Mouse (Mus musculus) midbrain, embryonic 11.5 days (tissue): ENCODE data around the gene Kitl. TPM values are rescaled to one million over a fixed set of nuclear protein-coding genes. Genes with fewer than 3 reads are reported as not detected.

ENCODE experiments used
- ATAC-seq: fragments of 200-750 bp; cut with Nextera tagmentation; 2 replicates; pipeline ENCODE4 v1.8.0; 2017; ENCODE audit warnings: moderate TSS enrichment, moderate library complexity; ENCODE audit not compliant: low FRiP score
- DNase-seq: peaks from one replicate; pipeline ENCODE4 v3.0.0; 2015; ENCODE audit warnings: low spot score; ENCODE audit errors: missing footprints
- H3K27ac ChIP-seq: fragments of 300-500 bp; sonication (generic); 2 replicates; pipeline ENCODE4 v1.5.1; 2014; ENCODE audit warnings: low read depth, low read length
- H3K27me3 ChIP-seq: fragments of 300-500 bp; sonication (generic); 2 replicates; pipeline ENCODE4 v1.6.1; 2014; ENCODE audit warnings: mild to moderate bottlenecking, low read length, moderate library complexity, mixed read lengths; ENCODE audit not compliant: control insufficient read depth, insufficient read depth
- H3K36me3 ChIP-seq: fragments of 300-500 bp; sonication (generic); 2 replicates; pipeline ENCODE4 v1.6.1; 2014; ENCODE audit warnings: mild to moderate bottlenecking, low read length, moderate library complexity, mixed read lengths; ENCODE audit not compliant: control insufficient read depth, insufficient read depth
- H3K4me1 ChIP-seq: fragments of 300-500 bp; sonication (generic); 2 replicates; pipeline ENCODE4 v1.6.1; 2014; ENCODE audit warnings: low read length; ENCODE audit not compliant: control insufficient read depth, insufficient read depth
- H3K4me2 ChIP-seq: fragments of 300-500 bp; sonication (generic); 2 replicates; pipeline ENCODE4 v1.6.1; 2014; ENCODE audit warnings: mild to moderate bottlenecking, moderate library complexity
- H3K4me3 ChIP-seq: fragments of 300-500 bp; sonication (generic); 2 replicates; pipeline ENCODE4 v1.5.1; 2014; ENCODE audit warnings: low read depth, low read length
- H3K9ac ChIP-seq: fragments of 300-500 bp; sonication (generic); 2 replicates; pipeline ENCODE4 v1.6.1; 2014; ENCODE audit warnings: low read length
- H3K9me3 ChIP-seq: fragments of 300-500 bp; sonication (generic); 2 replicates; pipeline ENCODE4 v1.6.1; 2016; ENCODE audit warnings: low read length; ENCODE audit not compliant: control insufficient read depth
- WGBS: fragments of 180-500 bp; shearing (Covaris S2); extraction: QIAGEN DNeasy Blood & Tissue Kit; methylation state at CpG from one replicate; pipeline ENCODE4 v1.1.7; 2014; 5-methylcytosine and 5-hydroxymethylcytosine counted together
- polyA plus RNA-seq: library from polyadenylated mRNA; unstranded; fragments of >200 nt; fragmentation: Nextera tagmentation; extraction: Ambion mirVana; gene quantifications from 2 replicates; pipeline ENCODE4 v1.2.1, GENCODE M21; 2014

The Kitl gene
- polyA plus RNA-seq, 1 experiment from 2014 or later, result 13.7 TPM

- Histone ChIP-seq H3K9me3 (no peaks in the 10 kb centered on the region), H3K27ac (no peak overlapping the region), H3K4me3 (no peak overlapping the region), H3K36me3 (no peaks in the 10 kb centered on the region), H3K4me1 (peaks cover 6% of the 10 kb centered on the region), H3K9ac (no peak overlapping the region), H3K4me2 (no peak overlapping the region), H3K27me3 (peaks cover 74% of the 10 kb centered on the region)
- peak; percentile 65 for ATAC-seq
- peak; percentile 90 for DNase-seq
- WGBS, result 29% methylated on average over 11 of the region's 11 CpGs
These were observed 6.8 kb downstream of the Kitl start for GRCm38 (mm10) chr10:100022090-100022834.

- peaks cover 70% of the 10 kb centered on the region for H3K27me3 ChIP-seq
- no peaks in the 10 kb centered on the region for H3K36me3 ChIP-seq
- WGBS, result 56% methylated on average over 1 of the region's 1 CpGs
- peaks cover 6% of the 10 kb centered on the region for H3K4me1 ChIP-seq
- H3K4me2 ChIP-seq, result no peak overlapping the region
- ATAC-seq (no peak), DNase-seq (no peak)
- no peak overlapping the region for H3K9ac ChIP-seq
- H3K4me3 ChIP-seq, result no peak overlapping the region
- no peak overlapping the region for H3K27ac ChIP-seq
- H3K9me3 ChIP-seq, result no peaks in the 10 kb centered on the region
These were observed 7.3 kb downstream of the Kitl start for GRCm38 (mm10) chr10:100022835-100023093.

- Histone ChIP-seq H3K27ac (no peak overlapping the region), H3K36me3 (no peaks in the 10 kb centered on the region), H3K9ac (no peak overlapping the region), H3K4me3 (no peak overlapping the region), H3K27me3 (peaks cover 65% of the 10 kb centered on the region), H3K4me1 (peaks cover 6% of the 10 kb centered on the region), H3K4me2 (no peak overlapping the region), H3K9me3 (no peaks in the 10 kb centered on the region)
- ATAC-seq, result no peak
- DNase-seq, result no peak
- 75% methylated on average over 8 of the region's 8 CpGs for WGBS
These were observed 10.2 kb downstream of the Kitl start for GRCm38 (mm10) chr10:100025665-100026064.

- H3K9ac ChIP-seq, result no peak overlapping the region
- H3K27ac ChIP-seq, result no peak overlapping the region
- H3K4me3 ChIP-seq, result no peak overlapping the region
- peaks cover 8% of the 10 kb centered on the region for H3K4me1 ChIP-seq
- 57% methylated on average over 1 of the region's 1 CpGs for WGBS
- no peak for DNase-seq
- no peak overlapping the region for H3K4me2 ChIP-seq
- no peaks in the 10 kb centered on the region for H3K9me3 ChIP-seq
- H3K27me3 ChIP-seq, result peaks cover 59% of the 10 kb centered on the region
- ATAC-seq, result no peak
- H3K36me3 ChIP-seq, result no peaks in the 10 kb centered on the region
These were observed 11.3 kb downstream of the Kitl start for GRCm38 (mm10) chr10:100026778-100027177.

GRCm38 (mm10) chr10:100030385-100030784 lies 15.0 kb downstream of the Kitl start:
- H3K27me3 ChIP-seq, result peaks cover 38% of the 10 kb centered on the region
- 0 out of 2 replicates have a peak, but pooled peaks cover 2% of the 10 kb centered on the region for H3K4me1 ChIP-seq
- no peak overlapping the region for H3K9ac ChIP-seq
- WGBS, result 87% methylated on average over 5 of the region's 5 CpGs
- H3K27ac ChIP-seq, result no peak overlapping the region
- H3K4me3 ChIP-seq, result no peak overlapping the region
- H3K4me2 ChIP-seq, result no peak overlapping the region
- DNase-seq, result peak; percentile 65
- ATAC-seq, result no peak
- no peaks in the 10 kb centered on the region for H3K9me3 ChIP-seq
- no peaks in the 10 kb centered on the region for H3K36me3 ChIP-seq

GRCm38 (mm10) chr10:100030980-100031516 lies 15.6 kb downstream of the Kitl start:
- Histone ChIP-seq H3K27me3 (peaks cover 36% of the 10 kb centered on the region), H3K9me3 (no peaks in the 10 kb centered on the region), H3K4me2 (no peak overlapping the region), H3K4me1 (0 out of 2 replicates have a peak, but pooled peaks cover 2% of the 10 kb centered on the region), H3K27ac (no peak overlapping the region), H3K4me3 (no peak overlapping the region), H3K36me3 (no peaks in the 10 kb centered on the region), H3K9ac (no peak overlapping the region)
- 0 out of 2 replicates have a peak, but pooled peaks have one; percentile 39 for ATAC-seq
- DNase-seq, result no peak
- 74% methylated on average over 12 of the region's 12 CpGs for WGBS

GRCm38 (mm10) chr10:100031631-100032030 lies 16.2 kb downstream of the Kitl start:
- 0 out of 2 replicates have a peak, but pooled peaks cover 2% of the 10 kb centered on the region for H3K4me1 ChIP-seq
- no peak overlapping the region for H3K4me3 ChIP-seq
- peak; percentile 92 for DNase-seq
- H3K27ac ChIP-seq, result no peak overlapping the region
- H3K9ac ChIP-seq, result no peak overlapping the region
- ATAC-seq, result peak; percentile 67
- no peaks in the 10 kb centered on the region for H3K36me3 ChIP-seq
- WGBS, result 11% methylated on average over 11 of the region's 11 CpGs
- H3K9me3 ChIP-seq, result no peaks in the 10 kb centered on the region
- peak overlapping the region; percentile 20; the same call in 1 of the 2 replicates for H3K4me2 ChIP-seq
- peaks cover 32% of the 10 kb centered on the region for H3K27me3 ChIP-seq

- Histone ChIP-seq H3K36me3 (no peaks in the 10 kb centered on the region), H3K4me2 (no peak overlapping the region), H3K4me3 (no peak overlapping the region), H3K27ac (no peak overlapping the region), H3K4me1 (0 out of 2 replicates have a peak, but pooled peaks cover 2% of the 10 kb centered on the region), H3K27me3 (peaks cover 32% of the 10 kb centered on the region), H3K9me3 (no peaks in the 10 kb centered on the region), H3K9ac (no peak overlapping the region)
- ATAC-seq, result no peak
- WGBS, result 69% methylated on average over 3 of the region's 3 CpGs
- DNase-seq, result peak; percentile 64
These were observed 17.1 kb downstream of the Kitl start for GRCm38 (mm10) chr10:100032566-100032965.

- no peak for DNase-seq
- no peak overlapping the region for H3K4me2 ChIP-seq
- H3K27me3 ChIP-seq, result peaks cover 6% of the 10 kb centered on the region; the same call in 1 of the 2 replicates
- no peaks in the 10 kb centered on the region for H3K9me3 ChIP-seq
- 0 out of 2 replicates have a peak, but pooled peaks cover 2% of the 10 kb centered on the region for H3K4me1 ChIP-seq
- H3K9ac ChIP-seq, result no peak overlapping the region
- ATAC-seq, result no peak
- H3K27ac ChIP-seq, result no peak overlapping the region
- H3K36me3 ChIP-seq, result no peaks in the 10 kb centered on the region
- H3K4me3 ChIP-seq, result no peak overlapping the region
- 44% methylated on average over 4 of the region's 4 CpGs for WGBS
These were observed 20.6 kb downstream of the Kitl start for GRCm38 (mm10) chr10:100036021-100036420.
